In genomic region chr8:57530666-57531349, GRCm38 (mm10) we compare ENCODE assay signal across 8 mouse cellular contexts. TPM values are rescaled to one million over a fixed set of nuclear protein-coding genes. Genes with fewer than 3 reads are reported as not detected.
DNase-seq lines count a peak whose midpoint lies in the region; ATAC-seq and TF ChIP-seq lines count a peak whose summit lies in the region.

No protein-coding gene starts in this region.

- no peaks in the 10 kb centered on the region for H3K27me3 ChIP-seq in G1E (ENCODE audit: insufficient read depth, low read length)
- H3K27me3 ChIP-seq in forebrain, embryonic 13.5 days: no peaks in the 10 kb centered on the region
- H3K27me3 ChIP-seq in heart, postnatal 0 days (ENCODE audit: control insufficient read depth, insufficient read depth, low read length): no peaks in the 10 kb centered on the region
- H3K27me3 ChIP-seq in lung, embryonic 14.5 days (ENCODE audit: insufficient read depth, low read length): no peaks in the 10 kb centered on the region

- H3K4me1 ChIP-seq in G1E (ENCODE audit: insufficient read depth, low read depth, low read length): peaks cover 8% of the 10 kb centered on the region
- 0 out of 2 replicates have a peak, but pooled peaks cover 2% of the 10 kb centered on the region for H3K4me1 ChIP-seq in forebrain, embryonic 13.5 days
- no peaks in the 10 kb centered on the region for H3K4me1 ChIP-seq in heart, postnatal 0 days (ENCODE audit: control insufficient read depth, insufficient read depth)
- H3K4me1 ChIP-seq in lung, embryonic 14.5 days (ENCODE audit: insufficient read depth): no peaks in the 10 kb centered on the region

- no peaks in the 10 kb centered on the region for H3K9me3 ChIP-seq in G1E (replicated peaks)
- no peaks in the 10 kb centered on the region for H3K9me3 ChIP-seq in forebrain, embryonic 13.5 days (replicated peaks)
- no peaks in the 10 kb centered on the region for H3K9me3 ChIP-seq in heart, postnatal 0 days (replicated peaks; ENCODE audit: control insufficient read depth, low read length)
- no peaks in the 10 kb centered on the region for H3K9me3 ChIP-seq in lung, embryonic 14.5 days (ENCODE audit: low read depth, low read length)

- DNase-seq in G1E (ENCODE audit: low spot score): peak; percentile 53
- DNase-seq in c-Kit-positive CD71-positive TER-119-negative erythroid progenitor cells, embryonic 14.5 days (ENCODE audit: low read depth): peak; percentile 78
- DNase-seq in heart, postnatal 0 days (ENCODE audit: low spot score): peak; percentile 89
- peak; percentile 89 to 93 for DNase-seq in kidney, postnatal 36 days
- peak; percentile 94 for DNase-seq in lung, embryonic 14.5 days
- peak; percentile 56 for DNase-seq in testis, postnatal 14 days (ENCODE audit: low spot score)

- H3K27ac ChIP-seq in forebrain, embryonic 13.5 days: no peak overlapping the region; the same call in 1 of the 2 replicates
- peak overlapping the region; percentile 75 for H3K27ac ChIP-seq in heart, postnatal 0 days (ENCODE audit: low read depth)
- H3K27ac ChIP-seq in lung, embryonic 14.5 days (ENCODE audit: low read depth): peak overlapping the region; percentile 44; the same call in 1 of the 2 replicates

- H3K36me3 ChIP-seq in G1E (replicated peaks): peaks cover 64% of the 10 kb centered on the region
- H3K36me3 ChIP-seq in forebrain, embryonic 13.5 days (ENCODE audit: poor library complexity, severe bottlenecking): peaks cover 9% of the 10 kb centered on the region
- peaks cover 1% of the 10 kb centered on the region; the same call in 1 of the 2 replicates for H3K36me3 ChIP-seq in heart, postnatal 0 days (replicated peaks; ENCODE audit: control insufficient read depth, insufficient read depth, low read length)
- H3K36me3 ChIP-seq in lung, embryonic 14.5 days (ENCODE audit: insufficient read depth): no peaks in the 10 kb centered on the region

- WGBS in forebrain, embryonic 13.5 days: 29% methylated on average over 15 of the region's 15 CpGs
- WGBS in heart, postnatal 0 days: 14% methylated on average over 15 of the region's 15 CpGs
- 18% methylated on average over 15 of the region's 15 CpGs for WGBS in lung, embryonic 14.5 days

- no peak overlapping the region for H3K4me3 ChIP-seq in G1E (ENCODE audit: low read depth, low read length)
- H3K4me3 ChIP-seq in forebrain, embryonic 13.5 days: no peak overlapping the region
- peak overlapping the region; percentile 22 for H3K4me3 ChIP-seq in heart, postnatal 0 days (ENCODE audit: low read depth, low read length)
- 0 out of 2 replicates have a peak overlapping the region, but pooled peaks have one; percentile 7 for H3K4me3 ChIP-seq in lung, embryonic 14.5 days (ENCODE audit: low read depth, low read length)

- peak; percentile 49; the same call in 1 of the 2 replicates for ATAC-seq in G1E (ENCODE audit: extremely low read depth, insufficient number of reproducible peaks, low FRiP score, poor library complexity, severe bottlenecking)
- peak; percentile 70 for ATAC-seq in forebrain, embryonic 13.5 days
- ATAC-seq in heart, postnatal 0 days (ENCODE audit: insufficient read depth, low read depth): peak; percentile 77
- peak; percentile 77 for ATAC-seq in lung, embryonic 14.5 days (ENCODE audit: insufficient read depth)
- peak; percentile 96 for ATAC-seq in neutrophil, adult 5-6 weeks (ENCODE audit: extremely low read depth, insufficient number of reproducible peaks, low FRiP score, poor library complexity, severe bottlenecking)

- no peak overlapping the region for H3K4me2 ChIP-seq in forebrain, embryonic 13.5 days
- peak overlapping the region; percentile 53 for H3K4me2 ChIP-seq in heart, postnatal 0 days (ENCODE audit: low read depth, low read length)
- peak overlapping the region; percentile 31 for H3K4me2 ChIP-seq in lung, embryonic 14.5 days

- H3K9ac ChIP-seq in forebrain, embryonic 13.5 days: no peak overlapping the region
- H3K9ac ChIP-seq in heart, postnatal 0 days (replicated peaks; ENCODE audit: low read depth, low read length): peak overlapping the region; percentile 28; the same call in 1 of the 2 replicates
- H3K9ac ChIP-seq in lung, embryonic 14.5 days: no peak overlapping the region

- TF ChIP-seq EP300 in heart, postnatal 0 days (IDR thresholded peaks at IDR 0.05; ENCODE audit: low read depth): no peak

- TF ChIP-seq CTCF in G1E (IDR thresholded peaks at IDR 0.05; ENCODE audit: low read depth, low read length): peak; percentile 69
- TF ChIP-seq CTCF in heart, postnatal 0 days (IDR thresholded peaks at IDR 0.05; ENCODE audit: low read depth): peak; percentile 91
- TF ChIP-seq CTCF in lung, embryonic 14.5 days (IDR thresholded peaks at IDR 0.05; ENCODE audit: low read depth): peak; percentile 94

RNA-seq across cellular contexts. Expression of gene Hmgb2, which starts 19.1 kb away (rescaled TPM):
- total RNA-seq in G1E (2014; fragmentation: Nextera tagmentation): 377 and 610 TPM in 2 replicates
- 197 and 208 TPM in 2 replicates for total RNA-seq in G1E (2017)
- polyA plus RNA-seq in G1E (2012): 118 and 132 TPM in 2 replicates
- 482 and 552 TPM in 2 replicates for polyA plus RNA-seq in forebrain, embryonic 13.5 days (2015; fragmentation: Nextera tagmentation; extraction: Ambion mirVana)
- total RNA-seq in heart, postnatal 0 days (2014; rRNA removed; ENCODE audit: low replicate concordance): 22.1 and 25.6 TPM in 2 replicates
- polyA plus RNA-seq in heart, postnatal 0 days (2015; fragmentation: Nextera tagmentation; extraction: Ambion mirVana): 123 and 145 TPM in 2 replicates
- 500 and 503 TPM in 2 replicates for polyA plus RNA-seq in lung, embryonic 14.5 days (2014; fragmentation: Nextera tagmentation; extraction: Ambion mirVana)
- total RNA-seq in neutrophil, adult 5-6 weeks (2017): 263 and 277 TPM in 2 replicates

RNA-seq across cellular contexts. Expression of gene Sap30, which starts 43.1 kb away (rescaled TPM):
- total RNA-seq in G1E (2014; fragmentation: Nextera tagmentation) (17.3 and 17.4 TPM in 2 replicates), G1E (2017) (55.5 and 79.5 TPM in 2 replicates)
- 24.5 and 30.5 TPM in 2 replicates for polyA plus RNA-seq in G1E (2012)
- 96.4 and 106 TPM in 2 replicates for polyA plus RNA-seq in forebrain, embryonic 13.5 days (2015; fragmentation: Nextera tagmentation; extraction: Ambion mirVana)
- 57.2 and 106 TPM in 2 replicates for total RNA-seq in heart, postnatal 0 days (2014; rRNA removed; ENCODE audit: low replicate concordance)
- 36.7 and 37.7 TPM in 2 replicates for polyA plus RNA-seq in heart, postnatal 0 days (2015; fragmentation: Nextera tagmentation; extraction: Ambion mirVana)
- polyA plus RNA-seq in lung, embryonic 14.5 days (2014; fragmentation: Nextera tagmentation; extraction: Ambion mirVana): 39.3 and 47.4 TPM in 2 replicates
- 38.6 and 46.9 TPM in 2 replicates for total RNA-seq in neutrophil, adult 5-6 weeks (2017)

Comparison
In these comparisons a context has a peak if more than half of its experiments do, and no peak if none do; other contexts are left out.
1. H3K4me3 ChIP-seq: peak in heart, postnatal 0 days (single experiment) and lung, embryonic 14.5 days (single experiment); none in G1E (single experiment) and forebrain, embryonic 13.5 days (single experiment).
2. Peak in every context shown above with its lines, with median percentiles within 50 percentile points of each other: ATAC-seq, DNase-seq and CTCF ChIP-seq.